Mouse (Mus musculus) adrenal gland, adult 8-10 months (tissue): ENCODE measurements at regions not wholly inside any gene's neighbourhood (a gene's known extent, or its start where the extent isn't known, plus 50 kb on each side); places are given as distances from the start of the nearest gene placed in this dataset.

ENCODE experiments used
- DNase-seq: peaks from one replicate; pipeline ENCODE4 v3.0.0; 2022

DNA sequence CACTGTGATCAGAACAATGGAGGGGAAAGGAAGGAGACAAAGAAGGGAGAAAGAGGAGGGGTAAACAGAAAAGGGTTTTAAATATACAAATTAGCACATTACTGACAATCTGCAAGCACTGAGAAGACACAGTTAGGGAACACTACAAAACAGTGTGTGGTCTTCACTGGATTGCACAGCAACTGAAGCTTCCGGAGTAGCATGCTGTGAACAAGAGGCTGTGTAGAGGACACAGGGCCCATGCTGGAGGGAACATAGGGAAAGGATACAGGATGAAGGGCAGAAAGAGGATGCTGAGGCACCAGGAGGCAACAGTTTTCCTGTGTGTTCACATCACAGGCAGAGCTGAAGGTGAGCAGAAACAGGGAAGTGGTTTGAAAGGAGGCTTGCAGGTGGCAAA lies 598.6 kb upstream of the Nrsn1 start:
- no peak for DNase-seq

- DNase-seq, result no peak
Measured at GRCm38 (mm10) chr13:25858207-25858606, 587.9 kb upstream of the Nrsn1 start.

DNA sequence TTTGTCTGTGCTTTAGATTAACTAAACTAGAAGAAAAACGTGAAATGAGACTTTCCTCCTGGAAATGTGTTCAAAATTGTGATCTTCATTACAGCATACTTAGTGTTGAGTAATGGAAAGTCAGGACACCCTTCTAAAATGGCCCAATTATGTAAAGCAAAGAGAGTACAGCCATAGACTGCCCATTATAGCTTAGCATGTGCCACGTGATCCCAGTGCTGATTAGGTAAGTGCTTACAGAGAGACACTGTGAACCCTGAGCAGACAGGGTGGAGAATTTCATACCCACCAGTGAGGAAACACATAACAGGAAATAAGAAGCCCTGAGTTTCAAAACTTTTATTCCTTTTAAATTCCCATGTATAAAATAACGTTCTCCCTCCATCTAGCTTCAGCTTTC lies 587.3 kb upstream of the Nrsn1 start:
- no peak for DNase-seq

- DNase-seq, result peak; percentile 0
Measured at GRCm38 (mm10) chr13:25857096-25857495, 586.8 kb upstream of the Nrsn1 start.

GRCm38 (mm10) chr13:25856549-25856948 lies 586.2 kb upstream of the Nrsn1 start:
- no peak for DNase-seq

DNA sequence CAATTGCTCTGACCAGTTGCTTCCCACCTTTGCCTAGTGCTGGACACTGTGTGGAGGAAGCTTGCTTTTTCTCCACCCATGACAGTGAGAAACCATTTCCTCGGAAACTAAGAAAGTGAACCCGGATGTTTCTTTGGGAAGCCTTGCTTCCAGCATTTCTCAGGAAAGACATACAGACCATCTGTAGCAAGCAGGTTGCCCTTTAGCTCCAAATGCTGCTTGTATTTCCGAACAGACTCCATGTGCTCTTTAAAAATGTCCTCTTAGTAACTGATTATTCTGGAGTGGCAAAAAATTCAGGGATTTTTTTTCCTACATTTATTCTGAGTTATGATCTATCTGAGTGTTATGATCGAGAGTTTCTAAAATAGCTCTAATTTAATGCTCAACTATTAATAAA lies 577.9 kb upstream of the Nrsn1 start:
- no peak for DNase-seq

DNA sequence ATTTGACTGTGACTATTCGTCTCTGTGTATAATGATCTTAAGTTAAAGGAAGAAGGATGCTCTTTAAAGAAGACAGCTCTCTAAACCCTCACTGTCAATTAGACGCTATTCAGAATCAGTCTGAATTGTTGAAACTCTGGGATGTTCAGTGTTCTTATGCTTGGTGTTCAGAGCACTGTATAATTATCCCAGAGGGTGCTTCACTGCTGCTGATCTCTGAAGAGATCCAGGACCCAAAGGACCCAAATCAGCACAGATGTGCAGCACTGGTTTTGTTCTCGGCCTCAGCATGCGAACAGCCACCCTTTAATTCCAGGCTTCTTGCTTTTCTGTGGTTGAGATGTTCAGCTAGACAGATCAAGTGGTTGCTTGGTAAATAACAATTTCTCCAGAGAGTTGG lies 567.9 kb upstream of the Nrsn1 start:
- no peak for DNase-seq

- DNase-seq, result no peak
Measured at GRCm38 (mm10) chr13:25829146-25829924, 559.0 kb upstream of the Nrsn1 start.

- DNase-seq, result no peak
Measured at GRCm38 (mm10) chr13:25808564-25809253, 538.4 kb upstream of the Nrsn1 start.

GRCm38 (mm10) chr13:25793216-25793803 lies 523.0 kb upstream of the Nrsn1 start:
- DNase-seq, result no peak

- DNase-seq, result no peak
Measured at GRCm38 (mm10) chr13:25781161-25781560, 510.9 kb upstream of the Nrsn1 start.

DNA sequence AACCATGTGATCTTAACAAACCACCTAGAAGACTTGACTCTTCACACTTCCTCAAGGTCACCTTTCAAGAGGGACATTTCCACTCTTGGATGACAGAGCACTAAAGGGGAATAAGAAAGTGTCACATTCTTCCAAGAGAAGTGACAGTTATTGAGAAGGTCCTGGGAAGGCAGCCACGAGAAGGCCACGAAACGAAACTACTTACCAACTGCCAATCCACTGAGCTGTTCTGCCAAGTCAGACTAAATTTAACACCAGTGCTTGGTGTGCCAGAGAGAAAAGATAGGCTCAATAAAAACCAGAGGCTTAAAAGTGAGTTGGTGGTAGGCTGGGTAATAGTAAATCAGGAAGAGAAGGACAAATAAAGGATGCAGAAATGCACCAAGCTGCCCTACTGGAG lies 507.4 kb upstream of the Nrsn1 start:
- no peak for DNase-seq

- DNase-seq, result no peak
Measured at GRCm38 (mm10) chr13:25774586-25775182, 504.4 kb upstream of the Nrsn1 start.

DNA sequence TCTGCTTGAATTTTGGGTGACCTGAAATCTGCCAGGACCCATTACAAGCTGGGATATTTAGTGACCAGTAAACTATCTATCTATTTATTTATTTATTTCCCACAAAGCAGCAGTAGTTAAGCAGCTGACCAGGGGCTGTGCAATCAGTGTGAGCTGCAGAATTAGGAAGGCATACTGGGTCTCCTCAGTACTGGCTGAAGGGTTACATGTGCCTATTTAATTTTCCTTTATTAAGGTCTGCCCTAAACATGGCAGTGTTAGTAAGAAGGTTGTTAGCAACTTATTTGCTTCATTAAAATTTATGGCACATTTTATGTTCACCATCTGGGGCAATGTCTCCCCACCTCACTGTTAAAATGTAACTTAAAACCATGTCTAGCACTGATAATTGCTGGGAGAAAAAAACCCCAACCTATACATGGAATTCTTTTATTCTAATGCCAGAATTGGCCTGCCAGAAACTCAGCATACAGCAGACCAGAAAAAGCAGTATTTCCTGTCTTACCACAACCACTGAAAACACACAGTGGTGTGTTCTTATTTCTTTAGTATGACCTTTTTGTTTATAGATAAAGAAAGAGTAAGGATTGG lies 484.3 kb upstream of the Nrsn1 start:
- no peak for DNase-seq

- DNase-seq, result no peak
Measured at GRCm38 (mm10) chr13:25751409-25751777, 481.1 kb upstream of the Nrsn1 start.

- DNase-seq, result no peak
Measured at GRCm38 (mm10) chr13:25750460-25751408, 480.4 kb upstream of the Nrsn1 start.

GRCm38 (mm10) chr13:25738601-25739000 lies 468.3 kb upstream of the Nrsn1 start:
- no peak for DNase-seq

DNA sequence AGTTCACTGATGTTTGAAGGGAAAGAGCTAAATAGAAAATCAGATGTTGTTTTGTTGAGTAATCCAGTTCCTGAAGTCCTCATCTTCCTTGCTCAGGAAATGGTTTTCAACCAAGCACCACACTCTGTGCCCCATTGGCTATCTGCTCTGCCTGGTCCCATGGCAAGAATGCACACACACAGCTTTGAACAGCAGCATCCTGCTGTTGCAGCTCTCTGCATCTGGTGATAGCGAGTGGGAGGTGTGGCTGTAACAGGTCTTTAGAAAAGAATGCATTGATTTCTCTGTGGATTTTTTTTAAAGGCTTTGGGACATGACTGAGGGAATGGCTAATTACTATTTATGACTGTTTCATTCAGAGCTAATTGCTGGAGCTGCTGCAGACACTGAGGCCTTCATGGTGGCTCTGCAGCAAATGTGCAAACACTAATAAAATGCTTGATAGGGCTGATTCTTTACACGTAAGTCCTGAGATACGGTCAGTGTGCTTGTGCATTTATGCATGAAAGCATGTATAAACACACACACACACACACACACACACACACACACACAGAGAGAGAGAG lies 459.1 kb upstream of the Nrsn1 start:
- DNase-seq, result no peak

DNA sequence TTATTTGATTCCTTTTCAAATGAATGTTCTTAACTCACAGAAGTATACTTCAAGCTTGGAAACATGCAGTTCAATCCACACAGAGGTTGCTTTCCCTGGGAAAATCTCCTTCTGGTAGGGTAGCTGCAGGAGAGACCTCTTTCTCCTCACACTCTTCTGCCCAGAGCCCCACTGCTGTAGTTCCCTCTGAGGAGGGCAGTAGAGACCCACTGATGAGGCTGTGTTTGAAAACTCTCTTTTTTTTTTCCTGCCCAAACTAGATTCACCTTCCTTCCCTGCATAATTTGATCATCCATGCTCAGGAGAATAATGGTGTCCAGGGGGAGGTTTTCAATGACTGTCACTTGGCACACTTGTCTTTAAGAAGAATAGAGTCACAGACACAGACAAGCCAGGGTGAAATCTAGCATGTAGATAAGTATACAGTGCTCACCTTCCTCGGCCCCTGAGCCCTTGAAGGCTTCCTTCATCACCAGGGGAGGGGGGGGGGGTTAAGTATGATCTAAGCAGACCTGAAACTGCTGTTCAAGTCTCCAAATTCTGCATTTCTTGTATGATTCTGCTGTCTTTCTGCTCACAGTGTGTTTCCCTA lies 457.3 kb upstream of the Nrsn1 start:
- DNase-seq, result no peak

DNA sequence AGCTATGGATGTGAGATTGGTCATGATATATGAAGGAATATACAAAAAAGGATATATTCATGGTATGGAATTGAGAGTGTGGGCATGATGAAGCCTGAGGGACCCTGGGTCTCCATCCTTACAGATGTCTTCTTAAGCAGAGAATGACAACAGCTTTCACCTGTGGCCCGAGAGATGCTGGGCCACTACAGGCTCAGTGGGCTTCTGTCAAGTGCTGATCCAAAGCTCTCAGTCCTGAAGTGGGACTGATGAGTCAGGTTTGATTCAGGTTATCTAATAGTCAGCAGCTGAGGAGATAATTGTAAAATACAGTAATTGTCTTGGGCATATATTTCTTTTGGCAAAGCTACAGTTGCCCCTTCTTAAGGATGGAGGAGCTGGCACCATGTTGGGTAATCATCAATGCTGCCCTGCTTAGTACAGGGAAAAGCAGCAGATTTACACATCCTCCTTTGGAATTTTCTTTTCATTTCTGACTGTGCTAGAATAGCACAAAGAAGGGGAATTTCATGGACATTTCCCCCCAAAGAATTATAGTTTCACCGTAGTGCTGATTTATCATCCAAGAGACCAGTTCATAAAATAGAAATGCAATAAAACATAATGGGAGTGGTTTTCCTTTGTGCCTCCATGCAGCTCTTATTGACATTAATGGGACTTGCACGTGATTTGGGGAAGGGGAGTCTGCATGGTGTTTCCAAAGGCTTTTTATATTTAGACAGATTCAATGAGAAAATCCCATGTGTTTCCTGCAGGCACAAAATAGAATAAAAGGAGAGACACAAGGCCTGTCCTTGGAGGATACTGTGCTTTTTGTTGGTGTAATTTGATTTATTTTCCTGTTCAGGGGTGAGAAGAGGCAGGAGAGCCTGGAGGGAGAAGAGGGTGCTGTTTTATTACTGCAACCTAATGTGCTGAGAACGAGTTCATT lies 452.6 kb upstream of the Nrsn1 start:
- no peak for DNase-seq
